Mouse (Mus musculus) liver, adult 2 months (tissue): ENCODE data around the gene Amotl2. TPM values are rescaled to one million over a fixed set of nuclear protein-coding genes. Genes with fewer than 3 reads are reported as not detected.

Source experiments
- DNase-seq: peaks from one replicate; pipeline ENCODE4 v3.0.0-alpha.2; 2011; ENCODE audit warnings: low read depth, low spot score; ENCODE audit errors: extremely low read depth
- H3K27ac ChIP-seq: fragments of 200-500 bp; replicated peaks from 2 replicates; pipeline ENCODE4 v1.5.1; 2012; ENCODE audit warnings: low read depth, mild to moderate bottlenecking, control low read depth, inconsistent platforms, low read length; ENCODE audit not compliant: insufficient read depth
- H3K27me3 ChIP-seq: fragments of 200-500 bp; 2 replicates; pipeline ENCODE4 v1.6.1; 2012; ENCODE audit warnings: mild to moderate bottlenecking, moderate library complexity, low read length, inconsistent platforms; ENCODE audit not compliant: control insufficient read depth, insufficient read depth
- H3K36me3 ChIP-seq: fragments of 200-500 bp; 2 replicates; pipeline ENCODE4 v1.6.1; 2012; ENCODE audit warnings: low read length, inconsistent platforms; ENCODE audit not compliant: control insufficient read depth, insufficient read depth
- H3K4me1 ChIP-seq: fragments of 200-500 bp; 2 replicates; pipeline ENCODE4 v1.6.1; 2011; ENCODE audit warnings: low read length; ENCODE audit not compliant: control insufficient read depth, insufficient read depth
- H3K4me3 ChIP-seq: fragments of 200-500 bp; 2 replicates; pipeline ENCODE4 v1.5.1; 2011; ENCODE audit warnings: low read depth, mild to moderate bottlenecking, control low read depth, low read length, moderate library complexity; ENCODE audit not compliant: insufficient read depth
- H3K79me2 ChIP-seq: fragments of 200-500 bp; 2 replicates; pipeline ENCODE4 v1.6.1; 2012; ENCODE audit warnings: inconsistent platforms, mild to moderate bottlenecking, low read length, moderate library complexity; ENCODE audit not compliant: control insufficient read depth, insufficient read depth
- H3K9ac ChIP-seq: fragments of 200-500 bp; 2 replicates; pipeline ENCODE4 v1.6.1; 2012; ENCODE audit warnings: low read depth, mild to moderate bottlenecking, control low read depth, inconsistent platforms, low read length
- CTCF ChIP-seq: fragments of 200-500 bp; IDR thresholded peaks from 2 replicates; pipeline ENCODE4 v1.5.1; 2011; ENCODE audit warnings: low read depth, low read length, control low read depth
- POLR2A ChIP-seq: fragments of 200-500 bp; IDR thresholded peaks from 2 replicates; pipeline ENCODE4 v1.6.1; 2011; ENCODE audit warnings: low read length, control low read depth; ENCODE audit not compliant: insufficient read depth; ENCODE audit errors: extremely low read depth
- WGBS: fragments of 180-500 bp; shearing (Covaris S2); methylation state at CpG from one replicate; pipeline ENCODE4 v1.1.7; 2018; 5-methylcytosine and 5-hydroxymethylcytosine counted together
- polyA plus RNA-seq: library from polyadenylated mRNA; depleted of rRNA; stranded (reverse); fragments of >200 nt; gene quantifications from 2 replicates; pipeline ENCODE4 v1.2.3, GENCODE M21; 2012; rRNA removed
- total RNA-seq: library from RNA; depleted of rRNA; stranded (reverse); fragments of >200 nt; gene quantifications from 2 replicates; pipeline ENCODE4 v1.2.3, GENCODE M21; 2014; rRNA removed

The Amotl2 gene
- total and polyA plus RNA-seq, 2 experiments: 9.2 to 19.9 TPM

GRCm38 (mm10) chr9:102771308-102771895 lies 54.9 kb downstream of the Amotl2 start:
- Histone ChIP-seq H3K27me3 (no peaks in the 10 kb centered on the region), H3K9ac (no peak overlapping the region), H3K4me1 (peaks cover 5% of the 10 kb centered on the region; the same call in 1 of the 2 replicates), H3K36me3 (no peaks in the 10 kb centered on the region), H3K4me3 (no peak overlapping the region), H3K79me2 (no peaks in the 10 kb centered on the region), H3K27ac (no peak overlapping the region)
- TF ChIP-seq POLR2A: no peak
- TF ChIP-seq CTCF: no peak
- no peak for DNase-seq
- WGBS: 71% methylated on average over 21 of the region's 21 CpGs

GRCm38 (mm10) chr9:102777631-102778591 lies 61.4 kb downstream of the Amotl2 start:
- H3K4me3 ChIP-seq: no peak overlapping the region
- H3K9ac ChIP-seq: no peak overlapping the region
- H3K4me1 ChIP-seq: peaks cover 6% of the 10 kb centered on the region
- 62% methylated on average over 18 of the region's 18 CpGs for WGBS
- no peaks in the 10 kb centered on the region for H3K27me3 ChIP-seq
- H3K79me2 ChIP-seq: no peaks in the 10 kb centered on the region
- peak overlapping the region; percentile 41 for H3K27ac ChIP-seq
- H3K36me3 ChIP-seq: no peaks in the 10 kb centered on the region
- TF ChIP-seq CTCF: no peak
- no peak for TF ChIP-seq POLR2A
- DNase-seq: no peak

GRCm38 (mm10) chr9:102779493-102779892 lies 63.0 kb downstream of the Amotl2 start:
- Histone ChIP-seq H3K27me3 (no peaks in the 10 kb centered on the region), H3K27ac (peak overlapping the region; percentile 7), H3K9ac (no peak overlapping the region), H3K4me1 (peaks cover 9% of the 10 kb centered on the region), H3K36me3 (no peaks in the 10 kb centered on the region), H3K4me3 (no peak overlapping the region), H3K79me2 (no peaks in the 10 kb centered on the region)
- DNase-seq: peak; percentile 89
- 1% methylated on average over 15 of the region's 15 CpGs for WGBS
- TF ChIP-seq POLR2A (no peak), CTCF (peak; percentile 93)

Other genes starting within 250 kb of the Amotl2 start
- under 0.01 TPM in 1 of 2 replicates, not detected in the other for gene Ky, start 210.9 kb upstream of the Amotl2 start, total RNA-seq
- not detected in 2 replicates for gene Ky, start 210.9 kb upstream of the Amotl2 start, polyA plus RNA-seq
- 53.4 and 55.2 TPM in 2 replicates for gene Anapc13, start 90.4 kb upstream of the Amotl2 start, total RNA-seq
- 65.8 and 102 TPM in 2 replicates for gene Anapc13, start 90.4 kb upstream of the Amotl2 start, polyA plus RNA-seq
- gene Cep63, start 90.1 kb upstream of the Amotl2 start, total RNA-seq: 5.9 and 6.5 TPM in 2 replicates
- 1.6 and 2.0 TPM in 2 replicates for gene Cep63, start 90.1 kb upstream of the Amotl2 start, polyA plus RNA-seq
- 26.6 and 27.9 TPM in 2 replicates for gene Ryk, start 118.2 kb downstream of the Amotl2 start, total RNA-seq
- gene Ryk, start 118.2 kb downstream of the Amotl2 start, polyA plus RNA-seq: 16.6 and 17.2 TPM in 2 replicates